Mouse (Mus musculus): ENCODE data around the gene Pde10a. TPM values are rescaled to one million over a fixed set of nuclear protein-coding genes. Genes with fewer than 3 reads are reported as not detected.

Pde10a gene
- total RNA-seq, 2 experiments from 2014 or later = 20.2 to 21.3 TPM

- no peak for DNase-seq (ENCODE audit: low spot score in 2 of 2)
Observed at GRCm38 (mm10) chr17:8872611-8873010, 347.4 kb downstream of the Pde10a start.

DNA sequence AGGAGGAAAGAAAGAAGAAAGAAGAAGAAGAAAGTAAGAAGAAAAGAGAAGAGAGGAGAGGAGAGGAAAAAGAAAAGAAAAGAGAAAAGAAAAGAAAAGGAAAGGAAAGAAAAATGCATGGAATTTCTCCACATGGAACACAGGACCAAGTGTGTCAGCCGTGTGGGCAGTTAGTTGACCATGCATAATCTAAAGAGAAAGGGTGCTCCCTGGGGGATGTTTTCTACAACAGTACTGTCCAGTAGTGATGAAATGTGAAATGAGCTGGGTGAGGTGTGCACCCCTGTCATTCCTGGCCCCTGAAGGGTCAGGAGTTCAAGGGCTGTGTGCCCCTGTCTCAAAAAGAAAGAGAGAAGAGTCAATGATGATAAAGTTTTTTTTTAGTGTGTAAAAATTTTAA, 352.9 kb downstream of the Pde10a start:
- DNase-seq (ENCODE audit: low spot score in 2 of 2) = no peak

- no peak for DNase-seq (ENCODE audit: low spot score in 2 of 2)
Observed at GRCm38 (mm10) chr17:8881711-8882110, 356.5 kb downstream of the Pde10a start.

- no peak for DNase-seq (ENCODE audit: low spot score in 2 of 2)
Observed at GRCm38 (mm10) chr17:8884691-8885090, 359.5 kb downstream of the Pde10a start.

DNA sequence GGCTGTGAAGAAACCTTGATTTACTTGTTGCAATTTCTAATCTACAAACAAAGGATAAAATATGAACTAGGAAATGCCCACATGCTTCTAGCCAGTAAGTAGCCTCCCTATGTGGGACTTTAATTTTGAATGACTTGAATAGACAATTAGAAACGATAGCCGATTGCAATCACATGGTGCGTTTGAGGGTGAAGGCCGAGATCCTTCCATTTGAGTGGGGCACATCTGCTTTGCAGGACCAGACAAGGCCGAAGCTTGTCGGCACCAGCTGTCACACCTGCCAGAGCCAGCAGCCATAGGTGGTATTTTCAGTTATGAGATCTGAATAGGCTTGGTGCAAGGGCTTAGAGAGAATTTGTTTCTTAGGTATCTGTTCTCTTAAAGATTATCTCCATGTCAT, 360.7 kb downstream of the Pde10a start:
- DNase-seq (ENCODE audit: low spot score in 2 of 2) = no peak

GRCm38 (mm10) chr17:8888105-8888504, 362.9 kb downstream of the Pde10a start:
- DNase-seq (ENCODE audit: low spot score in 2 of 2) = no peak

DNA sequence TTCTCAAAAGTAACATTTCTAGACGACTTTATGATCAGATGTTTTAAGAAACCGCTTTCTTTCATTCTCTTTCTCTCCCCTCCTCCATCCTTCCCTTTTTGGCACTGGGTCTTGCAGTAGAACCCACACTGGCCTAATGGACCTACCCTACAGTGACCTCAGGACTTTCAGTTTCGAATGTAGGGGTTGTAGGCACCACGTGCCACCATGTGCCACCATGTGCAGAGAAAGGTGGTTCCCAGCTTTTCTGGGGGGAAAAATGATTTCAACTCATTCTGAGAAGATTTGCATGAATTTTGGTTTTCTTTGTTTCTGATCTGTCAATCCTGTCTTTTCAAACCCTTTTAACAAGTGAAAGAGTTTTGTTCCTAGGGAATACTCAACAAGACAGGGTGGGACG, 363.5 kb downstream of the Pde10a start:
- DNase-seq (ENCODE audit: low spot score in 2 of 2) = no peak

GRCm38 (mm10) chr17:8892193-8892985, 367.2 kb downstream of the Pde10a start:
- no peak for DNase-seq (ENCODE audit: low spot score in 2 of 2)

DNA sequence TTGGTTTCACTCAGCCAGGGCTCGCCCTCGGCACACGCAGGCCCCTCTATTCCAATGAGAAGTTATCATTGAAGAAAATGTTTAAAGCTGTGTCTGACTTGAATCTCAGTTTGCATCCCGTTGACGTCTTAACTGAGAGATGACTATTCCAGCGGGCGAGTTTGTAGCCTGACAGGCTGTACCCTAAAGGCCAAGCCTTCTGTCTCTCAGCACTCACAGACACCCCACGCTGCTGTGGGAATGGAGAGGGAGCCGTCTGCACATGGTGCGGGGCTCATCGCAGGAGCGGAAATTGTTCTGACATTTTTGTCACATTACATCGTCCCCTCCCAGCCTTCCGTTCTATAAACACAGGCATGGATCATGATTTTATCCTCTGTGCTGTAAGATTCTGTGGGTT, 370.8 kb downstream of the Pde10a start:
- no peak for DNase-seq (ENCODE audit: low spot score in 2 of 2)

DNA sequence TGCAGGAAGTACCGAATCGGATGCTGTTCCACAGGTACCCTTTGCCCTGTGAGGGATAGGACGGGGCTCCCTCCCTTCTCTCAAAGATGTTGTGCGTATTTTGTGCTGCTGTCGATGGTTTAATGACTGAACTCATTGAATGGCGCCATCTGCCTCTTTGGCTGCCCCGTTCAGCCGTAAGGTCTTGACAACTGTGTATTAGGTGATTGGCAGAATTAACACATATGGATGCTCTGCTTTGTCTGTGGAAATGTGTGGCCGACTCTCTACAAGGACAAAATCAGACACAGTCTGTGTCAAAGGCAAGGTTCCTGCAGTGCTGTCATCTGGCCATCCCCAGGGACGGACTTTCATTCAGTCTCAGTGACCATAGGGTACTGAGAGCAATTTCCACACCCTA, 372.6 kb downstream of the Pde10a start:
- no peak for DNase-seq (ENCODE audit: low spot score in 2 of 2)

GRCm38 (mm10) chr17:8898221-8898620, 373.0 kb downstream of the Pde10a start:
- no peak for DNase-seq (ENCODE audit: low spot score in 2 of 2)

DNA sequence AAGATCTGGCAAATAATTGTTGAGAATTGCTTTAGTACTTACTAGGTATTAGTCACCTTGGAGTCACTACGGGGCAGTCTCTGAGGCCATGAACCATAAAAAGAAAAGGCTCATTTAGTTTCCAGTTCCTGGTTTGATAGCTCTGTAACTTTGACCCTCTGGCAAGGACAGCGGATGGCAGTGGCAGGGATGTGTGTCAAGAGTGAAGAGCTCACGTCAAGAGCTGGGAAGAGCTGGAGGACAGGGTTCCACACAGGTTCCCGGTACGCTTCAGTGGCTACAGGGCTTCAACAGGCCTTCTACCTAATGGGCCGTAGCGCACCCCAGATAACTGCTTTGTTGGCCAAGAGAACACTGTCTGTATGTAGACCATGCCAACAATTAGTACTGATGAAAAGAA, 374.0 kb downstream of the Pde10a start:
- DNase-seq (ENCODE audit: low spot score in 2 of 2) = no peak

- no peak for DNase-seq (ENCODE audit: low spot score in 2 of 2)
Observed at GRCm38 (mm10) chr17:8903555-8904283, 378.5 kb downstream of the Pde10a start.

- DNase-seq (ENCODE audit: low spot score in 2 of 2) = no peak
Observed at GRCm38 (mm10) chr17:8910571-8910970, 385.4 kb downstream of the Pde10a start.

GRCm38 (mm10) chr17:8912933-8913332, 387.8 kb downstream of the Pde10a start:
- DNase-seq (ENCODE audit: low spot score in 2 of 2) = no peak

GRCm38 (mm10) chr17:8915693-8916092, 390.5 kb downstream of the Pde10a start:
- no peak for DNase-seq (ENCODE audit: low spot score in 2 of 2)

DNA sequence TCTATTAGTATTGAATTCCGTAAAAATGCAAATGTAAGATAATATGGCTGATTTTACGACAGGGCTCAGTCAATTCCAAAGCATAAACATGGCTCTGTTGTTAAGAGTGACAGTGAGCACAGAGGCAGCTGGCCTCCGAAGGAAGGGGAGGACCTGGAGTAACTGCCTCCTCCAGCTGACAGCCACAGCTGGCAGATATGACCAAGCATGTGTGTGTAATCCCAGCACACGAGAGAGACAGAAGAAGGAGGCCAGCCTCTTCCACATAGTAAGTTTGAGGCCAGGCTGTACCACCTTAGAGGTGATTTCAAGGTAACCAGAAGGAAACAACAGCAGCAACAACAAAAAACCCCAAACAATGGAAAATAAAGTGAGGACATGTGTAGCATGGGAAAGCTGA, 397.9 kb downstream of the Pde10a start:
- DNase-seq (ENCODE audit: low spot score in 2 of 2) = no peak

DNA sequence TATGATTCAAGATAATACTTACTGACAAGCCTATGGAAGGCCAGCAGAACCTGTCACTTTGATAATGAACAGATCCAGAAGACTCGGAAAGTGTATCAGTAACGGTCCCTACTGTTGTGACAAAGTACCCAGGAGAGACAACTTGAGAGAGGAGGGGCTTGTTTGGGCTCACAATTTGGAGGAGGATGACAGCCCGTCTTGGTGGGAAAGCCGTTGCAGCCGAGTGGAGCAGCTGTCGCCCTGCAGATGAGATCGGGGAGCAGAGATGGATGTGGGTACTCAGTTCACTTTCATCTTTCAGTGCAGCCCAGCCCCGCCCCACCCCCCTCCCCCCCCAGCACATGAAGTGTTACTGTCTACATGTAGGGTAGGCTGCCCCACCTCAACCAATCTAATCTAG, 398.6 kb downstream of the Pde10a start:
- no peak for DNase-seq (ENCODE audit: low spot score in 2 of 2)

GRCm38 (mm10) chr17:8925819-8926383, 400.7 kb downstream of the Pde10a start:
- no peak for DNase-seq (ENCODE audit: low spot score in 2 of 2)

DNA sequence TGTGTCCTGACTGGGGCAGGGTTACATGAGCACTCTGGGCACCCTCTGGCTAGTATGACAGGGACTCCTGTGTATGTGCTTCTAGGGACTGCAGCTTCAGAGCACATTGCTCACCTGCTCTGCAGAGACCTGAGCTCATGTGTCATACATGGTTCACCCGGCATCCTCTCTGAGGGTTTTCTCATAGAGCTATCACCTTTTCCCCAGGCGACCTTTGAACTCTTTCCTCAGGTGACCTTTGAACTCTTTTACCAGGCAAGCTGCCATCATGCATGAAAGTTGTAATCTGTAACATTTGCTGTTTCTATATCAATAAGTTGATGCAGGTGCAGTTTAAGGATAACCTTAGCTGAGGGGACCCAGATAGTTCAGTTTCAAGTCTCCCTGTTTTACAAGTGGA, 403.4 kb downstream of the Pde10a start:
- no peak for DNase-seq (ENCODE audit: low spot score in 2 of 2)

- no peak for DNase-seq (ENCODE audit: low spot score in 2 of 2)
Observed at GRCm38 (mm10) chr17:8929636-8930035, 404.5 kb downstream of the Pde10a start.

DNA sequence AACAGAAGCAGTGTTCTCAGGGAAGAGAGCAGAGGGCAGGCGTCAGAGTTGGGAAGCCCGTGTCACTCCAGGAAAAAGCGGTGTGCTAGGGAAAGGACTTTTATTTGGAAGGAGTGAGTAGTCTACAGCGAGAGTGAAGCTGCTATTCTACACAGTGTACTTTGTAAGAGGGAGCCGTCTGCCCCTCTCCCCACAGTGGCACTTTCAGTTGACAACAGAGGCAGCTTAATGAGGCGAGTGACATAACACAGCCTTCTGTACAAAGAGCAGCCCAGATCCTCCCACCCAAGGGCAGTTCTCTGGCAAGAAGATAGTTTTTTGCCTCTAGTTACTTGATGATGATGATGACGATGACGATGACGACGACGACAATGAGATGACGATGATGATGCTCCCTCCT, 410.4 kb downstream of the Pde10a start:
- no peak for DNase-seq (ENCODE audit: low spot score in 2 of 2)
